Mouse (Mus musculus) stomach, embryonic 16.5 days (tissue): ENCODE results near the gene Sirt4. TPM values are rescaled to one million over a fixed set of nuclear protein-coding genes. Genes with fewer than 3 reads are reported as not detected.

Experiments used
- ATAC-seq: fragments of 200-750 bp; cut with Nextera tagmentation; 2 replicates; pipeline ENCODE4 v1.8.0; 2017; ENCODE audit warnings: moderate number of reproducible peaks, moderate TSS enrichment; ENCODE audit not compliant: insufficient read depth, low FRiP score
- H3K27ac ChIP-seq: fragments of 300-500 bp; sonication (generic); 2 replicates; pipeline ENCODE4 v1.5.1; 2014; ENCODE audit warnings: low read length
- H3K27me3 ChIP-seq: fragments of 300-500 bp; sonication (generic); 2 replicates; pipeline ENCODE4 v1.6.1; 2014; ENCODE audit warnings: low read length, control low read depth, mixed read lengths; ENCODE audit not compliant: control insufficient read depth, insufficient read depth
- H3K36me3 ChIP-seq: fragments of 300-500 bp; sonication (generic); 2 replicates; pipeline ENCODE4 v1.6.1; 2014; ENCODE audit warnings: low read length; ENCODE audit not compliant: control insufficient read depth, insufficient read depth
- H3K4me1 ChIP-seq: fragments of 300-500 bp; sonication (generic); 2 replicates; pipeline ENCODE4 v1.6.1; 2014; ENCODE audit warnings: low read length, control low read depth, mixed read lengths; ENCODE audit not compliant: control insufficient read depth, insufficient read depth
- H3K4me2 ChIP-seq: fragments of 300-500 bp; sonication (generic); 2 replicates; pipeline ENCODE4 v1.6.1; 2014; ENCODE audit warnings: low read depth, low read length, mixed read lengths
- H3K4me3 ChIP-seq: fragments of 300-500 bp; sonication (generic); replicated peaks from 2 replicates; pipeline ENCODE4 v1.5.1; 2014; ENCODE audit warnings: mild to moderate bottlenecking, low read length
- H3K9ac ChIP-seq: fragments of 300-500 bp; sonication (generic); 2 replicates; pipeline ENCODE4 v1.6.1; 2014; ENCODE audit warnings: low read length
- H3K9me3 ChIP-seq: fragments of 300-500 bp; sonication (generic); replicated peaks from 2 replicates; pipeline ENCODE4 v1.6.1; 2016; ENCODE audit warnings: low read length, control low read depth; ENCODE audit not compliant: control insufficient read depth
- WGBS: fragments of 180-500 bp; shearing (Covaris S2); extraction: QIAGEN DNeasy Blood & Tissue Kit; methylation state at CpG from one replicate; pipeline ENCODE4 v1.1.7; 2014; 5-methylcytosine and 5-hydroxymethylcytosine counted together
- polyA plus RNA-seq: library from polyadenylated mRNA; unstranded; fragments of >200 nt; fragmentation: Nextera tagmentation; extraction: Ambion mirVana; gene quantifications from 2 replicates; pipeline ENCODE4 v1.2.1, GENCODE M21; 2015

Sirt4 gene
- polyA plus RNA-seq, 1 experiment from 2014 or later, result 28.0 TPM

GRCm38 (mm10) chr5:115435755-115436379 is 48.7 kb downstream of the Sirt4 start:
- Histone ChIP-seq H3K9ac (peak overlapping the region; percentile 80), H3K4me2 (peak overlapping the region; percentile 73), H3K27me3 (no peaks in the 10 kb centered on the region), H3K4me3 (peak overlapping the region; percentile 46), H3K4me1 (peaks cover 43% of the 10 kb centered on the region), H3K27ac (peak overlapping the region; percentile 93), H3K36me3 (0 out of 2 replicates have a peak, but pooled peaks cover 3% of the 10 kb centered on the region), H3K9me3 (no peaks in the 10 kb centered on the region)
- no peak for ATAC-seq
- WGBS, result 28% methylated on average over 8 of the region's 8 CpGs

- no peak overlapping the region for H3K4me2 ChIP-seq
- peak overlapping the region; percentile 80 for H3K9ac ChIP-seq
- peaks cover 46% of the 10 kb centered on the region for H3K4me1 ChIP-seq
- H3K36me3 ChIP-seq, result 0 out of 2 replicates have a peak, but pooled peaks cover 3% of the 10 kb centered on the region
- WGBS, result 66% methylated on average over 15 of the region's 15 CpGs
- H3K27ac ChIP-seq, result peak overlapping the region; percentile 93
- H3K9me3 ChIP-seq, result no peaks in the 10 kb centered on the region
- no peak overlapping the region for H3K4me3 ChIP-seq
- ATAC-seq, result no peak
- H3K27me3 ChIP-seq, result no peaks in the 10 kb centered on the region
Measured at GRCm38 (mm10) chr5:115434853-115435754, 49.4 kb downstream of the Sirt4 start.

- 64% methylated on average over 11 of the region's 11 CpGs for WGBS
- Histone ChIP-seq H3K4me3 (no peak overlapping the region), H3K36me3 (0 out of 2 replicates have a peak, but pooled peaks cover 3% of the 10 kb centered on the region), H3K27ac (no peak overlapping the region), H3K4me2 (no peak overlapping the region), H3K27me3 (no peaks in the 10 kb centered on the region), H3K4me1 (peaks cover 46% of the 10 kb centered on the region), H3K9me3 (no peaks in the 10 kb centered on the region), H3K9ac (no peak overlapping the region)
- no peak for ATAC-seq
Measured at GRCm38 (mm10) chr5:115434280-115434852, 50.2 kb downstream of the Sirt4 start.

- Histone ChIP-seq H3K4me3 (no peak overlapping the region), H3K36me3 (0 out of 2 replicates have a peak, but pooled peaks cover 3% of the 10 kb centered on the region), H3K4me2 (no peak overlapping the region), H3K9me3 (no peaks in the 10 kb centered on the region), H3K4me1 (peaks cover 52% of the 10 kb centered on the region), H3K9ac (no peak overlapping the region), H3K27me3 (no peaks in the 10 kb centered on the region; the same call in 1 of the 2 replicates), H3K27ac (no peak overlapping the region)
- WGBS, result 75% methylated on average over 8 of the region's 8 CpGs
- no peak for ATAC-seq
Measured at GRCm38 (mm10) chr5:115433191-115433590, 51.3 kb downstream of the Sirt4 start.

GRCm38 (mm10) chr5:115432395-115432794 is 52.1 kb downstream of the Sirt4 start:
- H3K9me3 ChIP-seq, result no peaks in the 10 kb centered on the region
- no peaks in the 10 kb centered on the region; the same call in 1 of the 2 replicates for H3K27me3 ChIP-seq
- 74% methylated on average over 11 of the region's 11 CpGs for WGBS
- no peak overlapping the region for H3K27ac ChIP-seq
- H3K4me3 ChIP-seq, result no peak overlapping the region
- H3K4me2 ChIP-seq, result no peak overlapping the region
- H3K36me3 ChIP-seq, result 0 out of 2 replicates have a peak, but pooled peaks cover 3% of the 10 kb centered on the region
- no peak overlapping the region for H3K9ac ChIP-seq
- ATAC-seq, result no peak
- H3K4me1 ChIP-seq, result peaks cover 52% of the 10 kb centered on the region

GRCm38 (mm10) chr5:115431898-115432259 is 52.6 kb downstream of the Sirt4 start:
- no peak for ATAC-seq
- peak overlapping the region; percentile 9; the same call in 1 of the 2 replicates for H3K9ac ChIP-seq
- H3K4me1 ChIP-seq, result peaks cover 48% of the 10 kb centered on the region
- H3K36me3 ChIP-seq, result 0 out of 2 replicates have a peak, but pooled peaks cover 3% of the 10 kb centered on the region
- WGBS, result 36% methylated on average over 7 of the region's 7 CpGs
- no peak overlapping the region for H3K4me2 ChIP-seq
- no peak overlapping the region for H3K4me3 ChIP-seq
- H3K27me3 ChIP-seq, result peaks cover 3% of the 10 kb centered on the region
- H3K27ac ChIP-seq, result no peak overlapping the region
- H3K9me3 ChIP-seq, result no peaks in the 10 kb centered on the region

- H3K4me3 ChIP-seq, result peak overlapping the region; percentile 93
- ATAC-seq, result no peak
- H3K4me2 ChIP-seq, result peak overlapping the region; percentile 99
- no peaks in the 10 kb centered on the region for H3K9me3 ChIP-seq
- peaks cover 5% of the 10 kb centered on the region for H3K27me3 ChIP-seq
- peaks cover 42% of the 10 kb centered on the region for H3K4me1 ChIP-seq
- 19% methylated on average over 14 of the region's 14 CpGs for WGBS
- 0 out of 2 replicates have a peak, but pooled peaks cover 3% of the 10 kb centered on the region for H3K36me3 ChIP-seq
- H3K27ac ChIP-seq, result no peak overlapping the region
- H3K9ac ChIP-seq, result peak overlapping the region; percentile 95
Measured at GRCm38 (mm10) chr5:115431061-115431897, 53.2 kb downstream of the Sirt4 start.

GRCm38 (mm10) chr5:115430187-115430960 is 54.2 kb downstream of the Sirt4 start:
- peaks cover 33% of the 10 kb centered on the region for H3K4me1 ChIP-seq
- ATAC-seq, result no peak; the same call in 1 of the 2 replicates
- H3K9ac ChIP-seq, result peak overlapping the region; percentile 95
- H3K9me3 ChIP-seq, result no peaks in the 10 kb centered on the region
- peak overlapping the region; percentile 99 for H3K4me2 ChIP-seq
- H3K27ac ChIP-seq, result peak overlapping the region; percentile 55; the same call in 1 of the 2 replicates
- peak overlapping the region; percentile 93 for H3K4me3 ChIP-seq
- WGBS, result 1% methylated on average over 64 of the region's 73 CpGs
- 0 out of 2 replicates have a peak, but pooled peaks cover 3% of the 10 kb centered on the region for H3K36me3 ChIP-seq
- peaks cover 5% of the 10 kb centered on the region for H3K27me3 ChIP-seq
